Mouse (Mus musculus) right cerebral cortex, postnatal 14 days (tissue): ENCODE results near the gene Rgs10.
"Not testable (repeated sequence)": the region's sequence is repeated elsewhere in the genome, so short reads cannot be mapped to it uniquely, and the experiment has no call there.

Source experiments
- DNase-seq: peaks from one replicate; pipeline ENCODE4 v3.0.0; 2022

The Rgs10 gene

GRCm38 (mm10) chr7:128369366-128369765, 49.2 kb downstream of the Rgs10 start:
- DNase-seq, result no peak

GRCm38 (mm10) chr7:128368828-128369227, 49.7 kb downstream of the Rgs10 start:
- no peak for DNase-seq

- DNase-seq, result no peak
Observed at GRCm38 (mm10) chr7:128366654-128367053, 51.9 kb downstream of the Rgs10 start.

- no peak for DNase-seq
Observed at GRCm38 (mm10) chr7:128365096-128365715, 53.4 kb downstream of the Rgs10 start.

GRCm38 (mm10) chr7:128364526-128364925, 54.0 kb downstream of the Rgs10 start:
- DNase-seq, result no peak

GRCm38 (mm10) chr7:128363806-128364205, 54.8 kb downstream of the Rgs10 start:
- DNase-seq, result no peak

GRCm38 (mm10) chr7:128362916-128363315, 55.6 kb downstream of the Rgs10 start:
- DNase-seq, result no peak

GRCm38 (mm10) chr7:128359741-128360140, 58.8 kb downstream of the Rgs10 start:
- DNase-seq, result no peak

GRCm38 (mm10) chr7:128359164-128359563, 59.4 kb downstream of the Rgs10 start:
- no peak for DNase-seq

GRCm38 (mm10) chr7:128358741-128359140, 59.8 kb downstream of the Rgs10 start:
- no peak for DNase-seq

- DNase-seq, result no peak
Observed at GRCm38 (mm10) chr7:128356868-128357755, 61.4 kb downstream of the Rgs10 start.

- DNase-seq, result no peak
Observed at GRCm38 (mm10) chr7:128355463-128355862, 63.1 kb downstream of the Rgs10 start.

GRCm38 (mm10) chr7:128352721-128353120, 65.8 kb downstream of the Rgs10 start:
- DNase-seq, result no peak

- no peak for DNase-seq
Observed at GRCm38 (mm10) chr7:128351176-128351575, 67.4 kb downstream of the Rgs10 start.

- DNase-seq, result no peak
Observed at GRCm38 (mm10) chr7:128350316-128350715, 68.2 kb downstream of the Rgs10 start.

- no peak for DNase-seq
Observed at GRCm38 (mm10) chr7:128349751-128350150, 68.8 kb downstream of the Rgs10 start.

- DNase-seq, result peak; percentile 50
Observed at GRCm38 (mm10) chr7:128348608-128349007, 70.0 kb downstream of the Rgs10 start.

GRCm38 (mm10) chr7:128346991-128347390, 71.6 kb downstream of the Rgs10 start:
- DNase-seq, result no peak

GRCm38 (mm10) chr7:128346522-128346921, 72.0 kb downstream of the Rgs10 start:
- DNase-seq, result no peak

GRCm38 (mm10) chr7:128345691-128346090, 72.9 kb downstream of the Rgs10 start:
- no peak for DNase-seq

- peak; percentile 63 for DNase-seq
Observed at GRCm38 (mm10) chr7:128344928-128345653, 73.5 kb downstream of the Rgs10 start.

- DNase-seq, result no peak
Observed at GRCm38 (mm10) chr7:128344488-128344887, 74.1 kb downstream of the Rgs10 start.

GRCm38 (mm10) chr7:128342691-128343090, 75.9 kb downstream of the Rgs10 start:
- DNase-seq, result not testable (repeated sequence)

GRCm38 (mm10) chr7:128340321-128340720, 78.2 kb downstream of the Rgs10 start:
- not testable (repeated sequence) for DNase-seq
